Mouse (Mus musculus) liver, embryonic 14.5 days (tissue): ENCODE results near the gene Klhl35. TPM values are rescaled to one million over a fixed set of nuclear protein-coding genes. Genes with fewer than 3 reads are reported as not detected.
A peak's percentile ranks its signal among the peaks of the same experiment; 100 is the strongest.

Source experiments
- ATAC-seq: fragments of 200-750 bp; cut with Nextera tagmentation; 2 replicates; pipeline ENCODE4 v1.8.0; 2017; ENCODE audit warnings: moderate number of reproducible peaks, mild to moderate bottlenecking, moderate library complexity; ENCODE audit not compliant: insufficient read depth
- DNase-seq, 3 experiments: peaks; one replicate each; pipeline ENCODE4 v3.0.0-alpha.2; 2012 to 2013; ENCODE audit warnings: low read depth in 3 of 3, low spot score in 3 of 3
- H3K27ac ChIP-seq: fragments of 300-500 bp; sonication (generic); 2 replicates; pipeline ENCODE4 v1.5.1; 2014; ENCODE audit warnings: moderate library complexity, mild to moderate bottlenecking, control low read depth, inconsistent platforms
- H3K27me3 ChIP-seq: fragments of 300-500 bp; sonication (generic); 2 replicates; pipeline ENCODE4 v1.6.1; 2014; ENCODE audit warnings: mild to moderate bottlenecking, low read length, moderate library complexity; ENCODE audit not compliant: control insufficient read depth, insufficient read depth
- H3K36me3 ChIP-seq: fragments of 300-500 bp; sonication (generic); replicated peaks from 2 replicates; pipeline ENCODE4 v1.6.1; 2014; ENCODE audit warnings: low read depth; ENCODE audit not compliant: control insufficient read depth, insufficient read depth
- H3K4me1 ChIP-seq, 2 experiments: fragments of 200-500 bp in 1 of 2; fragments of 300-500 bp in 1 of 2; sonication (generic) in 1 of 2; replicated peaks; 2 replicates each; pipeline ENCODE4 v1.6.1; 2012 to 2014; ENCODE audit warnings: antibody characterized with exemption in 1 of 2, inconsistent platforms in 1 of 2, low read length in 1 of 2; ENCODE audit not compliant: control insufficient read depth in 2 of 2, insufficient read depth in 2 of 2
- H3K4me2 ChIP-seq: fragments of 300-500 bp; sonication (generic); 2 replicates; pipeline ENCODE4 v1.6.1; 2014; ENCODE audit warnings: low read depth, mild to moderate bottlenecking, control low read depth, moderate library complexity
- H3K4me3 ChIP-seq, 2 experiments: fragments of 200-500 bp in 1 of 2; fragments of 300-500 bp in 1 of 2; sonication (generic) in 1 of 2; 2 replicates each; pipeline ENCODE4 v1.5.1; 2012 to 2014; ENCODE audit warnings: low read depth in 2 of 2, low read length in 2 of 2, mild to moderate bottlenecking in 2 of 2, control low read depth in 1 of 2, inconsistent platforms in 1 of 2, moderate library complexity in 1 of 2; ENCODE audit not compliant: insufficient read depth in 1 of 2
- H3K9ac ChIP-seq: fragments of 300-500 bp; sonication (generic); replicated peaks from 2 replicates; pipeline ENCODE4 v1.6.1; 2014; ENCODE audit warnings: mild to moderate bottlenecking, control low read depth, moderate library complexity
- H3K9me3 ChIP-seq: fragments of 300-500 bp; sonication (generic); 2 replicates; pipeline ENCODE4 v1.6.1; 2016; ENCODE audit warnings: low read length, mixed read lengths; ENCODE audit not compliant: control insufficient read depth
- CTCF ChIP-seq: IDR thresholded peaks from 2 replicates; pipeline ENCODE4 v1.5.1; 2016; ENCODE audit warnings: antibody characterized with exemption, low read depth, control low read depth
- EP300 ChIP-seq: IDR thresholded peaks from 2 replicates; pipeline ENCODE4 v1.6.1; 2016; ENCODE audit warnings: antibody characterized with exemption, low read depth
- WGBS: fragments of 180-500 bp; shearing (Covaris S2); extraction: QIAGEN DNeasy Blood & Tissue Kit; methylation state at CpG from one replicate; pipeline ENCODE4 v1.1.7; 2014; ENCODE audit not compliant: insufficient replicate concordance; 5-methylcytosine and 5-hydroxymethylcytosine counted together
- polyA plus RNA-seq, 2 experiments: library from polyadenylated mRNA; depleted of rRNA in 1 of 2; stranded (reverse) in 1 of 2; unstranded in 1 of 2; fragments of >200 nt; fragmentation: Nextera tagmentation in 1 of 2; extraction: Ambion mirVana in 1 of 2; gene quantifications; 2 replicates each; pipeline versions ENCODE4 v1.2.1 to v1.2.3; 2012 to 2014

The Klhl35 gene
- polyA plus RNA-seq, 2 experiments, result 0.12 to 0.38 TPM

DNA sequence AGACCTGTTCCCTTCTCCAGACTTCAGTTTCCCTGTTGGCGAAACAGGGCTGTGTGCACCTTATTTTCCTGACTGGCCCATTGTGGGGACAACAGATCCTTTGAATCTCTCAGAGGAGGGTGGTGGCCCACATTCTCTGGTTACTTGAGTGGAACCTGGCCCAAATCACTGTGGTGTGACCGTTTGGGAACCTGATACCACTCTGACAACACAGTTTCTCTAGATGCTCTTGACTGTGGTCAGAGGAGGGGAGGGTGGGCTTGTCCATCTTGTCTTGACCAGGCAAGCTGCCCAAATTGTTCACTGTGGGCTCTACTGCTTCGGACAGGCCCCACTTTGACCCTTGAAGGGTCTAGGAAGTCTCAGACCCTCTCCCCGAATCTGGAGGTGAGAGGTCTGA lies 11.8 kb upstream of the Klhl35 start:
- H3K4me2 ChIP-seq, result no peak overlapping the region
- no peak overlapping the region for H3K4me3 ChIP-seq
- no peak overlapping the region for H3K27ac ChIP-seq
- no peak overlapping the region for H3K9ac ChIP-seq
- no peak for DNase-seq
- no peaks in the 10 kb centered on the region for H3K36me3 ChIP-seq
- H3K27me3 ChIP-seq, result no peaks in the 10 kb centered on the region
- H3K9me3 ChIP-seq, result no peaks in the 10 kb centered on the region
- H3K4me1 ChIP-seq, result no peaks in the 10 kb centered on the region
- WGBS, result 47% methylated on average over 4 of the region's 4 CpGs
- no peak for ATAC-seq
- TF ChIP-seq CTCF (no peak), EP300 (no peak)

DNA sequence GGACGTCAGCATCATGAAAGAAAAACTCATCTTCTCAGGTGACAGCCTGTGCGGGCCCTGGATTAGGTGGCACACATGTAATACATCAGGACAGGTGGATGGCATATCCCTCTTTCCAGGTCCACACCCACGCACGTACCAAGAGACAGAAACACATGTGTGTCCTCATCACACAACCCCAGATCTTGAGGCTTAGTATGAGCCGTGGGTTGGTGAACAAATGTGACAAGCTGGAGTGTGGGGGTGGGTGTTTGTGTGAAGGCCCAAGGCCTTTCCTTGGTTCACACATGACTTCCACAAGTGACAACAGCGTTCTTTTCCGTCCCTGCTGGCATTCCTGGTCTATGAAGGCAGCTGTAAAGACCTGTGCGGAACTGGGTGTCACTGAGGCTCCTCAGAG lies 7.0 kb upstream of the Klhl35 start:
- H3K4me3 ChIP-seq, result no peak overlapping the region
- H3K27ac ChIP-seq, result no peak overlapping the region
- no peaks in the 10 kb centered on the region for H3K27me3 ChIP-seq
- H3K4me1 ChIP-seq, result no peaks in the 10 kb centered on the region
- 74% methylated on average over 8 of the region's 8 CpGs for WGBS
- H3K9ac ChIP-seq, result no peak overlapping the region
- TF ChIP-seq EP300, result no peak
- no peak for TF ChIP-seq CTCF
- ATAC-seq (no peak), DNase-seq (no peak)
- H3K9me3 ChIP-seq, result no peaks in the 10 kb centered on the region
- H3K36me3 ChIP-seq, result no peaks in the 10 kb centered on the region
- no peak overlapping the region for H3K4me2 ChIP-seq

DNA sequence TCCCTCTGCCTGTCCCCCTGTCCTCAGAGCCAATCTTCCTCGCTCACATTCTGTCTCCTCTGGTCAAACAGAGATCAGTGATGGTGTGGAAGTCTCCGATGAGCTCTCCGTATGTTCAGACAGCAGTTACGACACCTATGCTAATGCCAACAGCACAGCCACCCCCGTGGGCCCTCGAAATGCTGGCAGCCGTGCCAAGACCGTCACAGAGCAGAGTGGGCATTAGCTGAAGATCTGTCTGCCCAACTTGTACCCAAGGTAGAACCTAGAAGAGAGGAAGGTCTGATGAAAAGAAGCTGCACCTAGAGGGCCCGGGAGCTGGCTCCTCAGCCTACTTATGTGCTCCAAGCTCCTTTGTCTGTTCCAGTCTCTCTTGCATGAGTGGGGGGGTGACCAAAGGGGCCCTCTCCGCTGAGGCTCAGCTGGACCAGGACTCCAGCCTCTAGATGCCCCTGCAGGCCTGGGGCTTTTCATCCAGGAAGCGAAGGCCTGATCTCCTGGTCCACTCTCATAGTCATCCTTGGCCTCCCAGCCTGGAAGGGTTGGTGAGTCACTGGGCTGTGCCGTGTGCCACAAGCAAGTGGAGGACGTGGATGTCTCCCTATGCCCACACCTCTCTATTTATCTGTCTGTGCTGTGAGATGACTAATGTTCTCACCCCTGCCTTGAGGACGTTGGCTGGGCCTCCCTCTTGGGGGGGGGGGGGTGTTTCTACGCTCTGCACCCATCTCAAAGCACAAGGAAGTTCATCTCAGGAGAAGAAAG lies 5.7 kb upstream of the Klhl35 start:
- 68% methylated on average over 15 of the region's 15 CpGs for WGBS
- no peak for ATAC-seq
- H3K4me3 ChIP-seq, result no peak overlapping the region
- TF ChIP-seq EP300 (no peak), CTCF (no peak)
- DNase-seq, result no peak
- no peaks in the 10 kb centered on the region for H3K36me3 ChIP-seq
- H3K27me3 ChIP-seq, result no peaks in the 10 kb centered on the region
- H3K9ac ChIP-seq, result no peak overlapping the region
- H3K4me1 ChIP-seq, result no peaks in the 10 kb centered on the region
- H3K4me2 ChIP-seq, result no peak overlapping the region
- no peak overlapping the region for H3K27ac ChIP-seq
- H3K9me3 ChIP-seq, result no peaks in the 10 kb centered on the region

DNA sequence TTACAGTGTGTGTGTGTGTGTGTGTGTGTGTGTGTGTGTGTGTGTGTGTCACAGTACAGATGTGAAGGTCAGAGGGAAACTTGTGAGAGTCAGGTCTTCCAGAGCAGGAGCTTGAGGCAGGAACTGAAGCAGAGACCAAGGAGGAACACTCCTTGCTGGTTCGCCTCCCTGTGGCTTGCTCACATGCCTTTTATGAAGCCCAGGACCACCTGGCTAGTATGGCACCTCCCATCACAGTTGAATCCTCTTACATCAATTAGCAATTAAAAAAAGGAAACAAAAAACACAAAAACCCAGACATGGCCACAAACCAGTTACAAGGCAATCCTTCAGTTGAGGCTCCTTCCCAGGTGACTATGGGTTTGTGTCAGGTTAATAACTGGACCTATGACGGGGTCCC lies 2.7 kb upstream of the Klhl35 start:
- H3K27ac ChIP-seq, result no peak overlapping the region
- no peaks in the 10 kb centered on the region for H3K36me3 ChIP-seq
- H3K9me3 ChIP-seq, result no peaks in the 10 kb centered on the region
- H3K27me3 ChIP-seq, result peaks cover 15% of the 10 kb centered on the region
- H3K4me3 ChIP-seq, result no peak overlapping the region
- 68% methylated on average over 2 of the region's 2 CpGs for WGBS
- 0 out of 4 replicates have a peak, but pooled peaks cover 0 to 5% of the 10 kb centered on the region in 2 experiments for H3K4me1 ChIP-seq
- TF ChIP-seq EP300 (no peak), CTCF (no peak)
- ATAC-seq (no peak), DNase-seq (no peak)
- no peak overlapping the region for H3K9ac ChIP-seq
- H3K4me2 ChIP-seq, result no peak overlapping the region

DNA sequence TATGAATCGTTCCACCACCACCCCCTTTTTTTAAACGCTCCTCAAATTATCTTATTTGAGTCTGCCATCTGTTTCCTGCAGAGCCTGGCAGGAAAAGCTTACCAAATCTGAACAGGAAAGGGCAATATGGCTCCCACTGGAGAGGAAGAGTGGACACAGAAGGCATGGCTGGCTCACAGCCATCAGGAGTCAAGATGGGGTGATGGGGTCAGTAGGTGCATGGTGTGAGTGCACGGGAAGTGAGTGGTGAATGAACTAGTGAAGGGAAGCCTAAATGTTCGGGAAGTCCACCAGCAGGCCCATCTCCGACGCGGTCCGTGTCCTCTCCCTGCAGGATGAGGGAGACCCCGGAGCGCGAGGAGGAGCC lies 2.1 kb downstream of the Klhl35 start:
- peaks cover 33% of the 10 kb centered on the region for H3K27me3 ChIP-seq
- WGBS, result 7% methylated on average over 9 of the region's 11 CpGs
- peak; percentile 18; the same call in 1 of the 2 replicates for ATAC-seq

More for the DNA sequence above, 2.1 kb downstream of the Klhl35 start:
- no peak for TF ChIP-seq CTCF
- TF ChIP-seq EP300, result no peak; the same call in 1 of the 2 replicates
- DNase-seq, result no peak
- H3K4me2 ChIP-seq, result peak overlapping the region; percentile 66
- no peaks in the 10 kb centered on the region; the same call in 1 of the 2 replicates for H3K36me3 ChIP-seq
- H3K27ac ChIP-seq, result no peak overlapping the region
- peak overlapping the region; percentile 18 to 55 for H3K4me3 ChIP-seq
- H3K9ac ChIP-seq, result no peak overlapping the region
- no peaks in the 10 kb centered on the region for H3K9me3 ChIP-seq
- H3K4me1 ChIP-seq, result 0 out of 4 replicates have a peak, but pooled peaks cover 0 to 7% of the 10 kb centered on the region in 2 experiments
